Mouse (Mus musculus): ENCODE results near the gene Srgap2. TPM values are rescaled to one million over a fixed set of nuclear protein-coding genes. Genes with fewer than 3 reads are reported as not detected.

Srgap2 gene
- total RNA-seq, 2 experiments from 2014 or later = 83.4 to 92.0 TPM

- no peak for DNase-seq (ENCODE audit: low spot score in 2 of 2)
- Histone ChIP-seq H3K4me3 (no peak overlapping the region), H3K27ac (no peak overlapping the region)
- TF ChIP-seq CTCF (conservative IDR thresholded peaks at IDR 0.05) = no peak
Observed at GRCm38 (mm10) chr1:131298171-131298570, 229.0 kb downstream of the Srgap2 start.

GRCm38 (mm10) chr1:131296726-131297125, 230.4 kb downstream of the Srgap2 start:
- no peak for DNase-seq (ENCODE audit: low spot score in 2 of 2)
- Histone ChIP-seq H3K27ac (no peak overlapping the region), H3K4me3 (no peak overlapping the region)
- no peak for TF ChIP-seq CTCF (conservative IDR thresholded peaks at IDR 0.05)

GRCm38 (mm10) chr1:131295200-131295599, 232.0 kb downstream of the Srgap2 start:
- no peak for DNase-seq (ENCODE audit: low spot score in 2 of 2)
- H3K4me3 ChIP-seq = no peak overlapping the region
- no peak overlapping the region for H3K27ac ChIP-seq
- no peak for TF ChIP-seq CTCF (conservative IDR thresholded peaks at IDR 0.05)

GRCm38 (mm10) chr1:131293922-131294250, 233.3 kb downstream of the Srgap2 start:
- DNase-seq (ENCODE audit: low spot score in 2 of 2) = peak; percentile 30 to 75
- Histone ChIP-seq H3K4me3 (no peak overlapping the region), H3K27ac (0 out of 2 replicates have a peak overlapping the region, but pooled peaks have one; percentile 36)
- TF ChIP-seq CTCF (conservative IDR thresholded peaks at IDR 0.05) = no peak

- TF ChIP-seq CTCF (conservative IDR thresholded peaks at IDR 0.05) = 0 out of 2 replicates have a peak, but pooled peaks have one; percentile 20
- DNase-seq (ENCODE audit: low spot score in 2 of 2) = no peak
- H3K4me3 ChIP-seq = no peak overlapping the region
- H3K27ac ChIP-seq = 0 out of 2 replicates have a peak overlapping the region, but pooled peaks have one; percentile 36
Observed at GRCm38 (mm10) chr1:131293221-131293921, 233.8 kb downstream of the Srgap2 start.

GRCm38 (mm10) chr1:131290648-131291047, 236.5 kb downstream of the Srgap2 start:
- peak; percentile 57 to 58 for DNase-seq (ENCODE audit: low spot score in 2 of 2)
- TF ChIP-seq CTCF (conservative IDR thresholded peaks at IDR 0.05) = peak; percentile 81
- Histone ChIP-seq H3K27ac (no peak overlapping the region), H3K4me3 (no peak overlapping the region)

- no peak for TF ChIP-seq CTCF (conservative IDR thresholded peaks at IDR 0.05)
- no peak overlapping the region for H3K4me3 ChIP-seq
- no peak overlapping the region for H3K27ac ChIP-seq
- no peak for DNase-seq (ENCODE audit: low spot score in 2 of 2)
Observed at GRCm38 (mm10) chr1:131288938-131289337, 238.2 kb downstream of the Srgap2 start.

GRCm38 (mm10) chr1:131287267-131287666, 239.9 kb downstream of the Srgap2 start:
- no peak for DNase-seq (ENCODE audit: low spot score in 2 of 2)
- H3K27ac ChIP-seq = no peak overlapping the region
- H3K4me3 ChIP-seq = no peak overlapping the region
- TF ChIP-seq CTCF (conservative IDR thresholded peaks at IDR 0.05) = no peak

GRCm38 (mm10) chr1:131286803-131287202, 240.3 kb downstream of the Srgap2 start:
- Histone ChIP-seq H3K27ac (no peak overlapping the region), H3K4me3 (no peak overlapping the region)
- TF ChIP-seq CTCF (conservative IDR thresholded peaks at IDR 0.05) = no peak
- no peak for DNase-seq (ENCODE audit: low spot score in 2 of 2)

- H3K4me3 ChIP-seq = no peak overlapping the region
- DNase-seq (ENCODE audit: low spot score in 2 of 2) = no peak
- H3K27ac ChIP-seq = no peak overlapping the region
- no peak for TF ChIP-seq CTCF (conservative IDR thresholded peaks at IDR 0.05)
Observed at GRCm38 (mm10) chr1:131284616-131285015, 242.5 kb downstream of the Srgap2 start.

- TF ChIP-seq CTCF (conservative IDR thresholded peaks at IDR 0.05) = peak; percentile 34
- no peak overlapping the region for H3K4me3 ChIP-seq
- DNase-seq (ENCODE audit: low spot score in 2 of 2) = no peak
- H3K27ac ChIP-seq = no peak overlapping the region
Observed at GRCm38 (mm10) chr1:131284167-131284566, 243.0 kb downstream of the Srgap2 start.

GRCm38 (mm10) chr1:131281731-131282130, 245.4 kb downstream of the Srgap2 start:
- Histone ChIP-seq H3K4me3 (no peak overlapping the region), H3K27ac (no peak overlapping the region)
- no peak for TF ChIP-seq CTCF (conservative IDR thresholded peaks at IDR 0.05)
- no peak for DNase-seq (ENCODE audit: low spot score in 2 of 2)

GRCm38 (mm10) chr1:131280280-131280679, 246.9 kb downstream of the Srgap2 start:
- no peak for TF ChIP-seq CTCF (conservative IDR thresholded peaks at IDR 0.05)
- no peak for DNase-seq (ENCODE audit: low spot score in 2 of 2)
- Histone ChIP-seq H3K4me3 (no peak overlapping the region), H3K27ac (no peak overlapping the region)

- no peak for TF ChIP-seq CTCF (conservative IDR thresholded peaks at IDR 0.05)
- peak within 1 kb of the TSS; percentile 43 for H3K4me3 ChIP-seq
- no peak within 1 kb of the TSS for H3K27ac ChIP-seq
- no peak for DNase-seq (ENCODE audit: low spot score in 2 of 2)
Observed at GRCm38 (mm10) chr1:131279456-131279776, 247.7 kb downstream of the Srgap2 start, which contains the start of gene Ikbke. Gene Ikbke (minus strand): TSS chr1:131279606.
